Mouse (Mus musculus) stomach, embryonic 16.5 days (tissue): ENCODE results near the gene Phldb1. TPM values are rescaled to one million over a fixed set of nuclear protein-coding genes. Genes with fewer than 3 reads are reported as not detected.

Experiments used
- ATAC-seq: fragments of 200-750 bp; cut with Nextera tagmentation; 2 replicates; pipeline ENCODE4 v1.8.0; 2017; ENCODE audit warnings: moderate number of reproducible peaks, moderate TSS enrichment; ENCODE audit not compliant: insufficient read depth, low FRiP score
- H3K27ac ChIP-seq: fragments of 300-500 bp; sonication (generic); 2 replicates; pipeline ENCODE4 v1.5.1; 2014; ENCODE audit warnings: low read length
- H3K27me3 ChIP-seq: fragments of 300-500 bp; sonication (generic); 2 replicates; pipeline ENCODE4 v1.6.1; 2014; ENCODE audit warnings: low read length, control low read depth, mixed read lengths; ENCODE audit not compliant: control insufficient read depth, insufficient read depth
- H3K36me3 ChIP-seq: fragments of 300-500 bp; sonication (generic); 2 replicates; pipeline ENCODE4 v1.6.1; 2014; ENCODE audit warnings: low read length; ENCODE audit not compliant: control insufficient read depth, insufficient read depth
- H3K4me1 ChIP-seq: fragments of 300-500 bp; sonication (generic); 2 replicates; pipeline ENCODE4 v1.6.1; 2014; ENCODE audit warnings: low read length, control low read depth, mixed read lengths; ENCODE audit not compliant: control insufficient read depth, insufficient read depth
- H3K4me2 ChIP-seq: fragments of 300-500 bp; sonication (generic); 2 replicates; pipeline ENCODE4 v1.6.1; 2014; ENCODE audit warnings: low read depth, low read length, mixed read lengths
- H3K4me3 ChIP-seq: fragments of 300-500 bp; sonication (generic); replicated peaks from 2 replicates; pipeline ENCODE4 v1.5.1; 2014; ENCODE audit warnings: mild to moderate bottlenecking, low read length
- H3K9ac ChIP-seq: fragments of 300-500 bp; sonication (generic); 2 replicates; pipeline ENCODE4 v1.6.1; 2014; ENCODE audit warnings: low read length
- H3K9me3 ChIP-seq: fragments of 300-500 bp; sonication (generic); replicated peaks from 2 replicates; pipeline ENCODE4 v1.6.1; 2016; ENCODE audit warnings: low read length, control low read depth; ENCODE audit not compliant: control insufficient read depth
- WGBS: fragments of 180-500 bp; shearing (Covaris S2); extraction: QIAGEN DNeasy Blood & Tissue Kit; methylation state at CpG from one replicate; pipeline ENCODE4 v1.1.7; 2014; 5-methylcytosine and 5-hydroxymethylcytosine counted together
- polyA plus RNA-seq: library from polyadenylated mRNA; unstranded; fragments of >200 nt; fragmentation: Nextera tagmentation; extraction: Ambion mirVana; gene quantifications from 2 replicates; pipeline ENCODE4 v1.2.1, GENCODE M21; 2015

Phldb1 gene
- polyA plus RNA-seq, 1 experiment from 2014 or later: 24.5 TPM

DNA sequence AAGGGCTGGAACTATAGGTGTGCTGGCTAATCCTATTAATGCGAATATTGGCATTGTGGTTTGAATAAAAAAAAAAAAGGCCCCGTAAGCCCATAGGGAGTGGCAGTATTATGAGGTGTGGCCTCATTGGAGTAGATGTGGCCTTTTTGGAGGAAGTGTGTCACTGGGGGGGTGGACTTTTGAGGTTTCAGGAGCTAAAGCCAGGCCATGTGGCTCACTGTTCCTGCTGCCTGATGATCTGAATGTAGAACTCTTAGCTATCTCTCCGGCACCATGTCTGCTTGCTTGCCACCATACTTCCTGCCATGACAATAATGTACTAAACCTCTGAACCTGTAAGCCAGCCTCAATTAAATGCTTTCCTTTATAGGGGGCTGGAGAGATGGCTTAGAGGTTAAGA, 12.3 kb upstream of the Phldb1 start:
- no peak overlapping the region for H3K4me2 ChIP-seq
- no peaks in the 10 kb centered on the region for H3K27me3 ChIP-seq
- no peak overlapping the region for H3K4me3 ChIP-seq
- H3K9ac ChIP-seq: no peak overlapping the region
- H3K4me1 ChIP-seq: no peaks in the 10 kb centered on the region
- ATAC-seq: no peak
- no peak overlapping the region for H3K27ac ChIP-seq
- 86% methylated on average over 3 of the region's 3 CpGs for WGBS
- peaks cover 40% of the 10 kb centered on the region for H3K36me3 ChIP-seq
- no peaks in the 10 kb centered on the region for H3K9me3 ChIP-seq

- no peak overlapping the region for H3K4me3 ChIP-seq
- no peaks in the 10 kb centered on the region for H3K9me3 ChIP-seq
- no peak overlapping the region for H3K4me2 ChIP-seq
- H3K27ac ChIP-seq: no peak overlapping the region
- H3K36me3 ChIP-seq: peaks cover 34% of the 10 kb centered on the region
- no peak overlapping the region for H3K9ac ChIP-seq
- no peak for ATAC-seq
- no peaks in the 10 kb centered on the region for H3K4me1 ChIP-seq
- WGBS: 79% methylated on average over 3 of the region's 3 CpGs
- no peaks in the 10 kb centered on the region for H3K27me3 ChIP-seq
Measured at GRCm38 (mm10) chr9:44746666-44747065, 11.7 kb upstream of the Phldb1 start.

GRCm38 (mm10) chr9:44745371-44745770, 10.4 kb upstream of the Phldb1 start:
- H3K27ac ChIP-seq: no peak overlapping the region
- no peaks in the 10 kb centered on the region for H3K4me1 ChIP-seq
- H3K9ac ChIP-seq: no peak overlapping the region
- WGBS: 91% methylated on average over 7 of the region's 7 CpGs
- H3K4me2 ChIP-seq: no peak overlapping the region
- no peaks in the 10 kb centered on the region for H3K9me3 ChIP-seq
- peaks cover 32% of the 10 kb centered on the region for H3K36me3 ChIP-seq
- no peak overlapping the region for H3K4me3 ChIP-seq
- no peaks in the 10 kb centered on the region for H3K27me3 ChIP-seq
- ATAC-seq: no peak

DNA sequence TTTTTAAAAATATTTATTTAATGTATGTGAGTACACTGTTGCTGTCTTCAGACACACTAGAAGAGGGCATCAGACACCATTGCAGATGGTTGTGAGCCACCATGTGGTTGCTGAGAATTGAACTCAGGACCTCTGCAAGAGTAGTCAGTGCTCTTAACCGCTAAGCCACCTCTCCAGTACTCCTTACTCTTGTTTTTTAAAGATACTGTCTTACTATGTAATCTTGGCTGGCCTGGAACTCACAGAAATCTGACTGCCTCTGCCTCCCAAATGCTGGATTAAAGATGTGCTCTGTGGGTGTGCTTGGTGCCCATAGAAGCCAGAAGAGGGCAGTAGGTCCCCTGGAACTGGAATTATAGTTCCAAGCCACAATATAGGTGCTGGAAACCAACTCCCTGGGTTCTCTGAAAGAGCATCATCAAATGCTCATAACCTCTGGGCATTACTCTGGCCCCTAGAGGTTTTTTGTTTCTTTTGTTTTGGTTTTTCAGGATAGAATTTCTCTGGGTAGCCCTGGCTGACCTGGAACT, 5.7 kb upstream of the Phldb1 start:
- no peaks in the 10 kb centered on the region for H3K27me3 ChIP-seq
- peaks cover 5% of the 10 kb centered on the region for H3K4me1 ChIP-seq
- peaks cover 14% of the 10 kb centered on the region for H3K36me3 ChIP-seq
- no peak overlapping the region for H3K9ac ChIP-seq
- H3K9me3 ChIP-seq: no peaks in the 10 kb centered on the region
- WGBS: 80% methylated on average over 1 of the region's 1 CpGs
- no peak overlapping the region for H3K27ac ChIP-seq
- H3K4me3 ChIP-seq: no peak overlapping the region
- ATAC-seq: no peak
- H3K4me2 ChIP-seq: no peak overlapping the region

DNA sequence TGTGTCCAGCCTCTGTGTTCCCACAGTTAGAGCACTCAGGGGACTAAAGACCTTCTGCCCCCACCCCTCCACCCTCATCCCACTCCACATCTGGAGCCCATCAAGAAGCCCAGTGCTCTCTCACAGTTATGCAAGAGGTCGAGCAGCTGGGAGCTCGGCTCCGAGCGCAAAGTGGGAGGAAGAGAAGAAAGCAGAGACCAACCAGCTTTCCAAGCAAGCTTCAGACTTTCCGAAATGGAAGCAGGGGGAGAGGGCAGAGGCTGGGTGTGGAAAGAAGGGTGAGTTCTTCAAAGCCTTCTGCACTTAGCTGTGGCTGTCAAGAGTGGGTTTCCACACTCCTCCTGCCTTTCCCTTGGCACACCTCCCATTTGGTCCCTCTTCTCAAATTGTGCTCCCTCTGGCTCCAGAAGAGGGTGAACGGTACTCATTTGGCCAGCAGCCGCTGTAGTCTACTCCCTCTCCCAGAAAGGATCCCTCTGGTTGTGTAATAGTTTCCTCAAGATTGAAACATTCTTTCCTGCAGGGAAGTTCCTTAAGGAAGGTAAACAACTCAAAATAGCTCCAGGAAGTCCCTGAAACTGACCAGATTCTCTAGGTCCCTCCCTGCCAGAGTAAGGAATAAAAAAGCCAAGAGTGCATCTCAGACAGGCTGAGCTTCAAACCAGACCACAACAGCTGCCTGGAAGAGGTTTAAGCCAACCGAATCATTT, 2.4 kb upstream of the Phldb1 start:
- ATAC-seq: peak; percentile 56; the same call in 1 of the 2 replicates
- Histone ChIP-seq H3K4me3 (no peak overlapping the region), H3K9me3 (no peaks in the 10 kb centered on the region), H3K27me3 (no peaks in the 10 kb centered on the region; the same call in 1 of the 2 replicates), H3K4me1 (peaks cover 23% of the 10 kb centered on the region), H3K27ac (peak overlapping the region; percentile 88), H3K4me2 (no peak overlapping the region), H3K9ac (no peak overlapping the region), H3K36me3 (no peaks in the 10 kb centered on the region)
- WGBS: 27% methylated on average over 8 of the region's 8 CpGs

DNA sequence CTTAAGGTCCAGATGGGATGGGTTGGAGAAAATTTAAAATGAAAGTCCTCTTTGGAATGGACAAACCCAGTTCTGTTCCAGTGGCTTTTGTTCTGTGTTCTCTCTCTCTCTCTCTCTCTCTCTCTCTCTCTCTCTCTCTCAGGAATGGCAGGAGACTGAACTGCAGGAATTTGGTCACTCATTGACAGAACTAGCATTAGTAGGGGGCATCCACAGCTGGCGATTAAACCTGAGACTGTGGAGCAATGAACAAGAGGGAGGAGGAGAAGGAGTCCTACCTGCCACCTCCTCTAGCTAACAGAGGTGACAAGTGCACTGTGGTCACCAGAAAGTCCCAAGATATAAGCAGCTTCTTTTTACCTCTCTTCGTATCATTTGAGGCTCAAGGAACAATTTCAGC, 1.3 kb upstream of the Phldb1 start:
- no peak overlapping the region for H3K4me3 ChIP-seq
- H3K27ac ChIP-seq: no peak overlapping the region
- H3K9ac ChIP-seq: no peak overlapping the region
- 57% methylated on average over 2 of the region's 2 CpGs for WGBS
- peaks cover 27% of the 10 kb centered on the region for H3K4me1 ChIP-seq
- no peak for ATAC-seq
- no peak overlapping the region for H3K4me2 ChIP-seq
- H3K36me3 ChIP-seq: no peaks in the 10 kb centered on the region
- no peaks in the 10 kb centered on the region; the same call in 1 of the 2 replicates for H3K27me3 ChIP-seq
- H3K9me3 ChIP-seq: no peaks in the 10 kb centered on the region

DNA sequence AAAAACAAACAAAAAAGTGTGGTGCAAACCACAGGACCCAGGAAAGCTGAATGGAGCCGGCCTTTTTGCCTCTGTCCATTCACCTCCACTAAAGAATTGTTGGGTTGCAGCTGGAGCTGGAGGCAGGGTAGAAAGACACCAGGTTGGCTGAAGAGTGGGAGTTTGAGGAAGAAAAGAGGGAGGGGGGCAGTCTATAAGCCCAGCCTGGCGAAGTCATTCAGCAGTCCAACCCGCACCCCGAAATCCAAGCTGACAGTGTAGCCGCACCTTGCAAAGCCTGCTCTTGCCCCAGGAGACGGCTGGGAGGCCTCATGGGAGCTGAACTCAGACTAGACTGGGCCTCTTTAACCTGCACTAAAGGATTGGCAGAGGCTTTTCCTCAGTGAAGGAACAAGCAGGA, 888 bp upstream of the Phldb1 start:
- no peak overlapping the region for H3K4me2 ChIP-seq

DNA sequence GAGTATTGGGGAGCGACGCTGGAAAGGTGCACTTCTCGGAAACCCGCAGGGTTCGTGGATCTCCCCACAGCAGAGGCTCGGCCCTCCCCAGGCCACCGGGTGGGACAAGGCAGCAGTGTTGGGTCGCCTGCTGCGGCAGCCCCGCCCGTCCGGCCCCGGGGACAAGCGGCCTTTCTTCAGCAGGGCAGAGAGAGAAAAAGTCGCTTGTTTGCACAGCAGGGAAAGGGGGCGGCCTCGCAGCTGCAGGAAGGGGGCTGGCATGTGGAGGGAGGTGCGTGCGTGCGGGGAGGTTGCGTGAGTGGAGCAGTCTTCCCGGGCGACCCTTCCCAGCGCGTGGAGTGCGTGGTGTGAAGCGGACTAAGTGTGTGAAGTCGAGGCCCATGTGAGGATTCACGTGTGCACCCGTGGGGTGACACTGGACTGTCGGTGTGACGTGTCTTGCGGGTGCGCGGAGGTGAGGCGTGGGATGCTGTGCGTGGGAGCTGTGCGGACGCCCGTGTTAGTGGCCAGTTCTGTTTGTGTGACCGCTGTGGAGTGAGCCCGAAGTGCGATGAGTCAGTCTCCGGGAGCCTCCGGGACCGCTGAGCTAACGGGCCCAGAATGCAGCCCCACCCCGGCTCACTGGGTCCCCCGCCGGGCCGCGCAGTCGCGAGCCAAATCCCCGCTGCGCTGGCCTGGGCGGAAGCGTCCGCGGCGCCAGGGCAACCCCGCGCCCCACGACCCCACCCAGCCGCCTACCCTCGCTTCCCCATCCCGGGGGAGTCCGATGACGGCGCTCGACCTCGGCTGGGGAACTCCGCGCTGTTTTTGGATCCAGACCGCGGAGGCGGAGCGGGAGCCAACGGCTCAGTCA, 1.1 kb downstream of the Phldb1 start:
- 1% methylated on average over 79 of the region's 79 CpGs for WGBS
- Histone ChIP-seq H3K9me3 (no peaks in the 10 kb centered on the region), H3K27ac (peak overlapping the region; percentile 61), H3K36me3 (no peaks in the 10 kb centered on the region), H3K4me3 (peak overlapping the region; percentile 67), H3K27me3 (no peaks in the 10 kb centered on the region; the same call in 1 of the 2 replicates), H3K4me2 (peak overlapping the region; percentile 95), H3K9ac (peak overlapping the region; percentile 74), H3K4me1 (peaks cover 27% of the 10 kb centered on the region)
- peak; percentile 57 for ATAC-seq

More for the DNA sequence above, 888 bp upstream of the Phldb1 start:
- no peak for ATAC-seq
- H3K27ac ChIP-seq: peak overlapping the region; percentile 14
- H3K27me3 ChIP-seq: no peaks in the 10 kb centered on the region; the same call in 1 of the 2 replicates
- H3K4me3 ChIP-seq: no peak overlapping the region
- no peaks in the 10 kb centered on the region for H3K36me3 ChIP-seq
- no peak overlapping the region for H3K9ac ChIP-seq
- WGBS: 75% methylated on average over 6 of the region's 6 CpGs
- peaks cover 27% of the 10 kb centered on the region for H3K4me1 ChIP-seq
- no peaks in the 10 kb centered on the region for H3K9me3 ChIP-seq
